Mouse (Mus musculus): ENCODE results near the gene Brd3os. TPM values are rescaled to one million over a fixed set of nuclear protein-coding genes. Genes with fewer than 3 reads are reported as not detected.

Brd3os gene
- polyA plus RNA-seq, 1 experiment from 2014 or later: 10.7 TPM

- no peak for ATAC-seq (ENCODE audit: insufficient number of reproducible peaks, insufficient read depth, low FRiP score, low TSS enrichment, low read depth)
- no peak overlapping the region for H3K27ac ChIP-seq
- 81% methylated on average over 5 of the region's 5 CpGs for WGBS
- H3K27me3 ChIP-seq: no peaks in the 10 kb centered on the region
- no peak overlapping the region for H3K9ac ChIP-seq (replicated peaks)
- peaks cover 14% of the 10 kb centered on the region; the same call in 1 of the 2 replicates for H3K4me1 ChIP-seq (replicated peaks)
- no peaks in the 10 kb centered on the region for H3K9me3 ChIP-seq
- H3K4me2 ChIP-seq: peak overlapping the region; percentile 87
- H3K36me3 ChIP-seq: peaks cover 42% of the 10 kb centered on the region
- no peak overlapping the region for H3K4me3 ChIP-seq (replicated peaks)
Measured at GRCm38 (mm10) chr2:27443450-27443708, 1.3 kb downstream of the Brd3os start.

- 92% methylated on average over 3 of the region's 3 CpGs for WGBS
- Histone ChIP-seq H3K27ac (no peak overlapping the region), H3K4me3 (replicated peaks) (no peak overlapping the region), H3K27me3 (no peaks in the 10 kb centered on the region), H3K9ac (replicated peaks) (no peak overlapping the region), H3K4me2 (no peak overlapping the region), H3K9me3 (no peaks in the 10 kb centered on the region), H3K4me1 (replicated peaks) (peaks cover 13% of the 10 kb centered on the region; the same call in 1 of the 2 replicates), H3K36me3 (peaks cover 67% of the 10 kb centered on the region)
- ATAC-seq (ENCODE audit: insufficient number of reproducible peaks, insufficient read depth, low FRiP score, low TSS enrichment, low read depth): no peak
Measured at GRCm38 (mm10) chr2:27445910-27446309, 3.8 kb downstream of the Brd3os start.

- Histone ChIP-seq H3K4me1 (replicated peaks) (peaks cover 11% of the 10 kb centered on the region; the same call in 1 of the 2 replicates), H3K36me3 (peaks cover 76% of the 10 kb centered on the region), H3K27ac (no peak overlapping the region), H3K4me2 (no peak overlapping the region), H3K4me3 (replicated peaks) (no peak overlapping the region), H3K9me3 (no peaks in the 10 kb centered on the region), H3K27me3 (no peaks in the 10 kb centered on the region), H3K9ac (replicated peaks) (no peak overlapping the region)
- WGBS: 92% methylated on average over 8 of the region's 8 CpGs
- ATAC-seq (ENCODE audit: insufficient number of reproducible peaks, insufficient read depth, low FRiP score, low TSS enrichment, low read depth): no peak
Measured at GRCm38 (mm10) chr2:27446812-27447211, 4.7 kb downstream of the Brd3os start.

GRCm38 (mm10) chr2:27447782-27448181 lies 5.7 kb downstream of the Brd3os start:
- Histone ChIP-seq H3K9me3 (no peaks in the 10 kb centered on the region), H3K9ac (replicated peaks) (no peak overlapping the region), H3K27ac (no peak overlapping the region), H3K4me1 (replicated peaks) (0 out of 2 replicates have a peak, but pooled peaks cover 10% of the 10 kb centered on the region), H3K4me3 (replicated peaks) (no peak overlapping the region), H3K27me3 (no peaks in the 10 kb centered on the region), H3K36me3 (peaks cover 86% of the 10 kb centered on the region), H3K4me2 (no peak overlapping the region)
- WGBS: 84% methylated on average over 5 of the region's 5 CpGs
- ATAC-seq (ENCODE audit: insufficient number of reproducible peaks, insufficient read depth, low FRiP score, low TSS enrichment, low read depth): no peak

- Histone ChIP-seq H3K9me3 (no peaks in the 10 kb centered on the region), H3K27me3 (no peaks in the 10 kb centered on the region), H3K36me3 (peaks cover 99% of the 10 kb centered on the region), H3K4me1 (replicated peaks) (no peaks in the 10 kb centered on the region), H3K27ac (no peak overlapping the region), H3K4me2 (no peak overlapping the region), H3K9ac (replicated peaks) (no peak overlapping the region), H3K4me3 (replicated peaks) (no peak overlapping the region)
- ATAC-seq (ENCODE audit: insufficient number of reproducible peaks, insufficient read depth, low FRiP score, low TSS enrichment, low read depth): no peak
- WGBS: 92% methylated on average over 14 of the region's 14 CpGs
Measured at GRCm38 (mm10) chr2:27450226-27450625, 8.1 kb downstream of the Brd3os start.

- Histone ChIP-seq H3K4me2 (no peak overlapping the region), H3K27me3 (no peaks in the 10 kb centered on the region), H3K9me3 (no peaks in the 10 kb centered on the region), H3K4me1 (replicated peaks) (no peaks in the 10 kb centered on the region), H3K27ac (no peak overlapping the region), H3K36me3 (peaks cover 100% of the 10 kb centered on the region), H3K9ac (replicated peaks) (no peak overlapping the region), H3K4me3 (replicated peaks) (no peak overlapping the region)
- WGBS: 90% methylated on average over 7 of the region's 7 CpGs
- ATAC-seq (ENCODE audit: insufficient number of reproducible peaks, insufficient read depth, low FRiP score, low TSS enrichment, low read depth): no peak
Measured at GRCm38 (mm10) chr2:27459735-27460134, 17.6 kb downstream of the Brd3os start.

GRCm38 (mm10) chr2:27460163-27460562 lies 18.0 kb downstream of the Brd3os start:
- H3K27me3 ChIP-seq: no peaks in the 10 kb centered on the region
- H3K4me2 ChIP-seq: no peak overlapping the region

GRCm38 (mm10) chr2:27460651-27461050 lies 18.5 kb downstream of the Brd3os start:
- Histone ChIP-seq H3K27ac (no peak overlapping the region), H3K9me3 (no peaks in the 10 kb centered on the region), H3K4me3 (replicated peaks) (no peak overlapping the region), H3K36me3 (peaks cover 100% of the 10 kb centered on the region), H3K27me3 (no peaks in the 10 kb centered on the region), H3K4me1 (replicated peaks) (no peaks in the 10 kb centered on the region), H3K4me2 (no peak overlapping the region), H3K9ac (replicated peaks) (no peak overlapping the region)
- ATAC-seq (ENCODE audit: insufficient number of reproducible peaks, insufficient read depth, low FRiP score, low TSS enrichment, low read depth): no peak
- WGBS: 62% methylated on average over 9 of the region's 9 CpGs

More at GRCm38 (mm10) chr2:27460163-27460562, 18.0 kb downstream of the Brd3os start:
- no peak overlapping the region for H3K4me3 ChIP-seq (replicated peaks)
- 84% methylated on average over 5 of the region's 5 CpGs for WGBS
- H3K27ac ChIP-seq: no peak overlapping the region
- no peak overlapping the region for H3K9ac ChIP-seq (replicated peaks)
- no peak for ATAC-seq (ENCODE audit: insufficient number of reproducible peaks, insufficient read depth, low FRiP score, low TSS enrichment, low read depth)
- H3K9me3 ChIP-seq: no peaks in the 10 kb centered on the region
- peaks cover 100% of the 10 kb centered on the region for H3K36me3 ChIP-seq
- no peaks in the 10 kb centered on the region for H3K4me1 ChIP-seq (replicated peaks)

- no peak overlapping the region for H3K4me2 ChIP-seq
- no peaks in the 10 kb centered on the region for H3K4me1 ChIP-seq (replicated peaks)
- H3K4me3 ChIP-seq (replicated peaks): no peak overlapping the region
- no peak for ATAC-seq (ENCODE audit: insufficient number of reproducible peaks, insufficient read depth, low FRiP score, low TSS enrichment, low read depth)
- H3K36me3 ChIP-seq: peaks cover 100% of the 10 kb centered on the region
- H3K27ac ChIP-seq: no peak overlapping the region
- no peaks in the 10 kb centered on the region for H3K9me3 ChIP-seq
- H3K9ac ChIP-seq (replicated peaks): no peak overlapping the region
- no peaks in the 10 kb centered on the region for H3K27me3 ChIP-seq
- 81% methylated on average over 4 of the region's 4 CpGs for WGBS
Measured at GRCm38 (mm10) chr2:27461881-27462660, 19.9 kb downstream of the Brd3os start.

- H3K9ac ChIP-seq (replicated peaks): no peak overlapping the region
- no peak overlapping the region for H3K4me3 ChIP-seq (replicated peaks)
- no peak overlapping the region for H3K4me2 ChIP-seq
- 0 out of 2 replicates have a peak, but pooled peaks cover 4% of the 10 kb centered on the region for H3K4me1 ChIP-seq (replicated peaks)
- no peak for ATAC-seq (ENCODE audit: insufficient number of reproducible peaks, insufficient read depth, low FRiP score, low TSS enrichment, low read depth)
- H3K36me3 ChIP-seq: peaks cover 100% of the 10 kb centered on the region
- no peak overlapping the region for H3K27ac ChIP-seq
- H3K27me3 ChIP-seq: no peaks in the 10 kb centered on the region
- 89% methylated on average over 4 of the region's 4 CpGs for WGBS
- H3K9me3 ChIP-seq: no peaks in the 10 kb centered on the region
Measured at GRCm38 (mm10) chr2:27462901-27463300, 20.8 kb downstream of the Brd3os start.

GRCm38 (mm10) chr2:27469292-27469990 lies 27.3 kb downstream of the Brd3os start:
- no peak for ATAC-seq (ENCODE audit: insufficient number of reproducible peaks, insufficient read depth, low FRiP score, low TSS enrichment, low read depth)
- Histone ChIP-seq H3K4me1 (replicated peaks) (peaks cover 59% of the 10 kb centered on the region), H3K27me3 (no peaks in the 10 kb centered on the region), H3K9me3 (no peaks in the 10 kb centered on the region), H3K4me2 (no peak overlapping the region), H3K9ac (replicated peaks) (no peak overlapping the region; the same call in 1 of the 2 replicates), H3K27ac (no peak overlapping the region), H3K4me3 (replicated peaks) (no peak overlapping the region), H3K36me3 (peaks cover 79% of the 10 kb centered on the region)
- 69% methylated on average over 4 of the region's 4 CpGs for WGBS
